Mouse (Mus musculus) layer of hippocampus, adult 8-10 months (tissue): ENCODE measurements at regions not wholly inside any gene's neighbourhood (a gene's known extent, or its start where the extent isn't known, plus 50 kb on each side); places are given as distances from the start of the nearest gene placed in this dataset.
"Not testable (repeated sequence)": the region's sequence is repeated elsewhere in the genome, so short reads cannot be mapped to it uniquely, and the experiment has no call there.

ENCODE experiments used
- DNase-seq, 2 experiments: peaks; one replicate each; pipeline ENCODE4 v3.0.0; 2022; ENCODE audit warnings: low spot score in 2 of 2

DNA sequence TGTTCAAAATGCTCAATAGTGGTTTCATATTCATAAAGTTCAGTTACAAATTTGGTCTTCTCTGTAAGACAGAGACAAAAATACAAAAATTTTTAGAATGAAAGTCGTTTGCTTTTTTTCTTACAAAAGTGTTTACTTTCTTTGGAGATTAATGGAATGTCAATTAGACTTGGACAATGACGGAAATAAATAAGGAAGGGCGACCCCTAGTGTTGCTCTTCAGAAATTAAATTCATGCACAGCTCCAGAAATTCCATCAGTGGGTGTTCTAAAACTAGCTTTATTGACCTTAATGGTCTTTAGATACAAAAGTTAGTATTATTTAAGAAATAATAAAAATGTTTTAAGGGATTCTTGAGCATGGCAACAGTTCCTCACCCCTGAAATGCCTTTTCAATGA, 141.8 kb upstream of the Lama2 start:
- peak in 1 of 2 experiments; percentile 9 for DNase-seq

DNA sequence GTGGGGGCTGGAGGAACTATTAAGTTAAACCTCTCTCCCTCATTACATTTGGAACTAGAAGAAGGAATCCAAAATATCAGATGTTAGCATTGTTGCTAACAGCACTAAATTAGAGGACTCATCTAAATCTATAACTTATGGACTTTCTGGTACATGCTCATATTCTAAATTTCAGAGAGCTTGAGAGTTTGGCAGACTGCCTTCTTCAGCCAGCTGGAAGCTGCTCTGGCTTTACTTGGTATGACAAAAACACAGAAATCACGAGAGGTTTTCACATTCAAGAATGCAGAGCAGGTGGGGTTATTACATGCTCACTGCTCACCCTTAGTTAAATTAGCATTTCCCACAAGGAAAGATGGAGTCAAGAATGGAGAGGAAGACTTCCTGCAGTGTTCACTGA, 182.8 kb upstream of the Lama2 start:
- DNase-seq, result peak; percentile 13 to 30

DNA sequence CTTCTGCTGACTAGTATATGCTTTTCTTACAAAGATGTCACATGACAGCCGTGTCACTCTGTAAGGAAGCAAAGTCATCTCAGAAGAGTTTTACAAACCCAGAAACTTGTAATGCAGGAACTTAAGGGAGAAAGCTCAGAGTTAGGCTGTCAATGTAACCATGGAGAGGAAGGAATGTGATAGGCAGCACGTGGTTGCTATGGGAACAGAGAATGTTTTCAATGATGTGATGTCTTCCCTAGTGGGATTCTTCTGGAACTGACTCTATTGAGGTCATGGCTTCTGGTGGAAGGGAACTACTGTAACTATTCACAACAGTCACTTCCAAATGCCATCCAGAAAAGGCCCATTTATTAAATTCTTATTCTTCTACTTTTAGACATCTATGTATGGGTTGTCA, 190.0 kb upstream of the Lama2 start:
- no peak for DNase-seq

DNA sequence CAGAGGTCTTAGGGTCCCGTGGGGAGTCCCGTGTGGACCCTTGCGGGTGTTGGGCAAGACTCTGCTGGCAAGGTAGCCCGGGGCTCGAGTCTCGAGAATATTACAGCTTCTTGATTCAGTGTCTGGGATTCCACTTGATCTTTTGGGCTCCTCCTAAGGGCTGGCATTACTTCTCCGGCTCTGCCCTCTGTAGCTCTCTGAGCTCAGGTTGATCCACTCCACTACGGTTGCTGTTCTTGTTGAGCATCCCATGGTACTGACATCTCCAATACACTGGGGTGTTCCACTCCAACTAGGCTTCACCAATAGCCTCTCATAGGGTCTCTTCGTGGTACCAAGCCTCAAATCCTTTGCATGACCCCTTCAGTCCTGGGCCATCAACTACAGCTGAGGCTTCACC, 206.1 kb upstream of the Lama2 start:
- DNase-seq, result not testable (repeated sequence)

DNA sequence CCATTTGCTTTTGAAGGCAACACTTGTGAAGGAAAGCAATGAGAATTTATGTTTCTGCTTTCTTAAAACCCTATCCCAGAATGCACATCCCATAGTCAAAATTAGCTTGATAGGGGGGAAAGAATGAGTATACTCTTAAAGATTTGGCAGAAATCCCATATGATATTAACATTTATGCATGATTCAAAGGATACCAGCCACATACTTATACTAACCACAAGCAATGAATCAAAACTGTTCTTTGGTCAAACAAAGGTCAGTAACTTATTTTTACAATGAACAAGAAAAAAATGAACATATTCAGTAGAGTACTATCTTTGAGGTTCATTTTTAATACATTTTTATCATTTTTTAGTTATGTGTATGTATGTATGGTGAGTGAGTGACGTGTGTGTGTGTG, 208.8 kb upstream of the Lama2 start:
- no peak for DNase-seq

DNA sequence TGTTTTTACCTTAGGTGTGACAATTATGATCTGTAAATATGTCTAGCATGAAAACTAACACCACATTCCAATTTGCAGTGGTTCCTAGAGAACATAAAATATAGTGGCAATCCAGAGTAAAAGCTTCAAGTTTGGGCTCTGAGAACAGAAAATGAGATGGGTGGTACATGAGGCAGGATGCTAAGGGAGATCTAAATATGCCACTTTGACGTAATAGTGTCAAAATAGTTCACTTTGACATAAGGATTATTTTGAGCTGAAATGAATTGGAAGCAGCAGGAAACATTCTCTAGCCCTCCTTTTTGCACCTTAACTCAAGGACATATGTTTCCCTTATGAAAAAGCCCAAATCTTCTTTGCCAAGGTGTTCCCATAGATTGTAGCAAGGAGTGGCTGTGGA, 219.1 kb upstream of the Lama2 start:
- no peak for DNase-seq

GRCm38 (mm10) chr10:27841042-27841709, 221.6 kb upstream of the Lama2 start:
- DNase-seq, result no peak

DNA sequence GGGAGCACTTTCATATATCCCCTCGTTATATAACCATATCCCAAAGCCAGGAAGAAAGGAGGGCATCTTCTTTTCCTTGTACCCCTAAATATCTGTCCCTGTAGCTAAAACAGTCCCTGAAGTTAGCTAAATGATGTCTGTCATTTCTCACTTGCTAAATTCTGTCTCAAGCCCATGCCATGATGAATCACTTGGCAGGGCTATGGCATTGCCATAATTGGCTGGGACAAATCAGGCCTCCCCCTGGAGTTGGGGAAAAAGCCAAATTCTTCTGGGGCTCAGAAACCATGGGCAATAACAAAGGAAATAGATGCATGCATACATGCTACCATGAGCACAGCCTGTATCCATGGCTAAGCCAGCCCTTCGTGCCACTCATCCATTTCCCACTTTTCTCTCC, 223.5 kb upstream of the Lama2 start:
- no peak for DNase-seq

DNA sequence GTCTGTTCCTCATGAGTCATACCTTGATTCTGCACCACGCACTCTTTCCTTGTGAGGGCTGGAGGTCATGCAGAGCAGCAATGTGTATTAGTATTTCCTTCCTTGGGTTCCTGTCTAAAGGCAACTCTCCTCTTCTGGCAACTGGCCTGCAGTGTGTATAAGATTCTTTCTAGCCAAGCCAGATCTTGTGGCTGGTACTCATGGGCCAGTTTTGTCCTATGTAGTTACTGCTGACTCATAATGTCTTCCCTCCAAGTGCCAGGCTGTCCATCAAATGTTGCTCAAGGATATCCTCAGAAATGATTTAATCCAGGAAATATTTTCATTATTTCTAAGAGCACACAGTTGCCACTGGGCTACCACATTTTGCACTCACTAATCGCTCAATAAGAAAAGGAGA, 211.0 kb upstream of the Ptprk start:
- DNase-seq, result no peak

GRCm38 (mm10) chr10:27880867-27881266, 193.8 kb upstream of the Ptprk start:
- no peak for DNase-seq

DNA sequence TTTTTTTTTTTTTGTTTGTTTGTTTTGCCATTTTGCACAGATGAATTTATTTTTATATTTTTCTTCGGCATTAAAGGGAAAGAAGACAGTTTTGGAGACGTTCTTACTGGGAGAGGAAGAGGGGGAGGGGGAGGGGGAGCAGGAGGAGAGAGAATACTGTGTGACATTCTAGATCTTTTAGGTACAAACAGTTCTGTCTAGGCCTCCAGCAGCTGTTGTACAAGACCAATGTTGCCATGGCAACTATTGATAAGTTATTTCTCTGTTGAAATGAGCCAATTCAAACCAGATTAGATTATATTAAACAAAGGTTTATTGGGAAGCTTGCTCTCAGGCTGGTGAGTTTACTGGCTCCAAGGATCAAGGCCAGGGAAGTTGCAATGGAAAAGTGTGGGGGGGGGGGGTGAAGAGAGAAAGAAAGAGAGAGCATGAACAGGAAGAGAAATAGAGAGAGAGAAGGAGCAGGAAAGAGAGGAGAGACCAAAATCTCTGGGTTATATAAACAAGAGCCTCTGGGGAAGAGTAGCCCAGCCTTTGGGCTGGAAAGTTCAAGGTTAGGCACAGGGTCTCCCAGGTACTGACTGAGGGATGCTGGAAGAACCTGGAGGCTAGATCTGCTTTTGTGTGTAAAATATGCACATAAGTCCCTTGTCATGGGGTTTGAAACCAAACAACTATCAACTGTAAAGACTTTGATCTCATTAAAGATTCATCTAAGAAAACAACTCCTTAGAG, 182.7 kb upstream of the Ptprk start:
- DNase-seq, result peak in 1 of 2 experiments; percentile 20

- no peak for DNase-seq
Measured at GRCm38 (mm10) chr10:27916406-27916805, 158.2 kb upstream of the Ptprk start.

DNA sequence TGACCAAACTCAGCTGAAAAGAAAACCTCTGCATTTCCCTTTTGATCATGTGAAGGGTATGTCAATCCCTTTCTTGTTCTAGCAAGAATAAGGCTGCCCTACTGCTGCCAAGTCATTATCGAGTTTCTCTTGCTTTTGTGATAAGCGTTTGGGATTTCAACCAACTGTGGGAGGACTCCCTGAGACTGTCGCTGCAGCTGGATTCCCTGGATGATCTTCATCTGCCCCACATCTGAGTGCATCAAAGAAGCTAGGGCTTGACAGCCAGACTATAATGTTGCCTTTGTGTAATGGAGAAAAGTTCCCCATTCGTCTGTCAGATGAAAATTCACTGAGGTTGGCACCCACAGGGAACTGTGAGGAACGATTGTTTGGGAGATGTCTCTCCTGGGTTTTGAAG, 147.4 kb upstream of the Ptprk start:
- no peak for DNase-seq

DNA sequence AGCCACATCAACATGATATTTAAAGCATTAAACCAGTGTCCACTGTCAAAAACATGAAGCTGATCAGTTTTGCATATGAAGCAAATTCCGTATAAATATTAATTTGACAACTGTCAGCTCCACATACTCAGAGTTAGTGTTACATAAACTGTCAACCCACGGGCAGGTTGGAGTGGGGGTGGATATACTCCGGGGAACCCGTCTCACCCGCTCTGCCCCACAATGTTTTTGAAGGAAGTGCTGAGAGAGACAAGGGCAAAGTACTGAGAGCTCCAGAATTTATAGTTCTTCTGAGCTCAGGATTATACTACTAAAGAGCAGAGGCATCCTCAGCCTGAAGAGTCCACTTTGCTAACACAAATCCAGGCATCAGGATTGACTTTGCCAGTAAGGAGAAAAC, 132.5 kb upstream of the Ptprk start:
- peak; percentile 8 to 12 for DNase-seq

DNA sequence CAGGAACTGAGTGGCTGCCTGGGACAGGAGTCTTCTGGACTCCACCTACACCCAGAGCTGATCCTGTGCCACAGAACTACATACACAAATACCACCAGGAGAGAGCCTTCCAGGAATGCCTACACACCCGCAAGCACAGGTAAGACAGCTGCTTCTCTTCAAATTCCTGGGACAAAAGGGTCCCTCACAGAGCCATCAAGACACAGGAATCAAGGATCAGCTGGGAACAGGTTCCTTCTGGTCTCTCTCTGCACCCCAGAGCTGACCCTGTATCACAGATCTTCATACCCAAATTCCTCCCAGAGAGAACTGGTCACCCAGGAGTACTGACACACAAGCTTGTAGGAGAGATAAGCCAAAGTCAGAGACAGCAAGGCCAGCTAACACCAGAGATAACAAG, 125.5 kb upstream of the Ptprk start:
- no peak for DNase-seq

DNA sequence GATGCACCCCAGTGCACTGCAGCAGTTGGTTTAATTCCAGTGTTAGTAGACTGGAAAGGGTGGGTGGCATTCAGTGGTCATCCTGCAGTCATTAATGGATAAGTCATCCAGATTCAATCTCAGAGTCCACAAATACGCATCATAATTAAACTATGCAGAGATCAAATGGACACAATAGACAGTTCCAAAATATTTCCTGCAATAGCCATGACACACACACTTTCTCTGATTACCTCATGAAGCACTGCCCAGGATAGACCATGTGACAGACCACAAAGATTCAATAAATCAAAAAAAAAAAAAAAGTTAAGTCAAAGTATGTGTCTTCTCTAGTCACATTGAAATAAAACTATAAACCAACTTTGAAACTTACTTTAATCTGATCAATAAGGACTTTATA, 106.4 kb upstream of the Ptprk start:
- no peak for DNase-seq

- DNase-seq, result no peak
Measured at GRCm38 (mm10) chr10:27984047-27984446, 90.6 kb upstream of the Ptprk start.

GRCm38 (mm10) chr10:27985068-27985467, 89.6 kb upstream of the Ptprk start:
- DNase-seq, result no peak

DNA sequence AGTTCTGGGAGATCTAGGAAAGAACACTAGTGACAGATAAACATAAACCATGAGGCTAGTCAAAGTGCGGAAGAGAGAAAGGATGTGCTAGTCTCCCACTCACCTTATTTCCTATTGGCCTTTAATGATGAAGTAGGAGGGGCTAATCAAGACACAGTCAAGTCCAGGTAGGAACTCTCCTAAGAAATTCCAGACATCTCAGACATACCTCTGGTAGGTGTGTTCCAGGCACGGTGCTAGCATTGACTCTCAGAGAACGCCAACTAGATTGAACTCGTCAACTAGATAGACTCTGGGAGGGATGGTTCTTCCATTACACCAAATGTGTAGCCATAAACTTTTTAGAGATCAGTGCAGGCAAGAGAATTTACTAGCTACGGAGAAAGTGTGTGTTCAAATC, 87.6 kb upstream of the Ptprk start:
- DNase-seq, result no peak

DNA sequence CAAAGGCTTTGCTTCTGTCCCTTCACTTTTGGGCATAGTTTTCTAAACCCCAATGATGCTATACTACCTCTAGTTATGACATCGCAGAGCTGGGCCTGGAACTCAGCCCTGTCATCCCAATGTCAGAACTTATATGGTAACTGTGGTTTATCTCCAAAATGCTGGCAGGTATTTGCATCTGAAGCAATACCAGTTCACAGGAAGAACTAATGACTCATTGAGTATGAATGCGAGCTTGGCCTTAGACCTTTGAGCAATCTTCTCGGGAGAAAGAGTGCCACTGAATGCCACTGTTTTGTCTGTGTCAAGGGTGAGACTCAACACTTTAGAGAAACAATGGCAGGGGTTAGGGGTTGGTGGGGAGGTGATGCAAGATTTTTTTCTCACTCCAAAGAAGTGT, 86.6 kb upstream of the Ptprk start:
- no peak for DNase-seq

DNA sequence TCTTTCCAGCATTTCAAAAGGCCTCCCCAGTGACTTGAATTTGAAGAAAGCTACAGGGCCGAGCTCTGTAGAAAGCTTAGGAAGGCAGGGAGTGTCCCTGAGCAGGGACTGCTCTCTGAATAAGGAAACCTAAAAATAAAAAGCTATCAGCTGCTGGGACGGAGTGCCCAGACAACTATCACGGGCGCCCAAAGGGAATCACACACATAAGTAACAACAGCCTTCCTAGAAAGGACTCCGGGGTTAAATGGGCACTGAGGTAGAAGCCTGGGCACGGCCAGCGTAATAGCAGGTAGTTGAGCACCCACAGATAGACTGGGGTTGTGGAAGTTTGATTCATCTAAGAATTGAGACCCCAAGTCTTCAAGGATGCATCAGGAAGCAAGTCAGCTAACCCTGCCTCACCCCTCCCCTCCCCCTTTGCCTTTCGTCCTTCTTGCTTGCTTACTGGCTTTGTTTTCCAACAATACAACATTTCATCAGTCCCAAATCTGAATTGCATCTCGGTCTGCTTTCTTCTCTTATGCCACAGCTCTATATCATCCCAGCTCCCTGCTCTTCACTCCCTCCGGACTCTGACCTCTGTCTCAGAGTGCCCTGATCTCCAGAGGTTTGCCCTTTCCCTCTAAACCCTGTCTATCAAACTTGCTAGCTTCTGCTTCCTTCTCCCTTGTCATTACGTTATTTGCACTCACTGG, 84.1 kb upstream of the Ptprk start:
- no peak for DNase-seq

- DNase-seq, result no peak
Measured at GRCm38 (mm10) chr10:27991057-27991365, 83.6 kb upstream of the Ptprk start.
